Mouse (Mus musculus) brain, embryonic 14.5 days (tissue): ENCODE results near the gene Tpm3. TPM values are rescaled to one million over a fixed set of nuclear protein-coding genes. Genes with fewer than 3 reads are reported as not detected.
"Not testable (repeated sequence)": the region's sequence is repeated elsewhere in the genome, so short reads cannot be mapped to it uniquely, and the experiment has no call there.

Experiments used
- DNase-seq: peaks from one replicate; pipeline ENCODE4 v3.0.0-alpha.2; 2011; ENCODE audit warnings: low read depth
- CTCF ChIP-seq: fragments of 200-500 bp; IDR thresholded peaks from 2 replicates; pipeline ENCODE4 v1.5.1; 2012; ENCODE audit warnings: inconsistent platforms, mild to moderate bottlenecking, moderate library complexity, borderline replicate concordance; ENCODE audit not compliant: insufficient read depth, insufficient read length; ENCODE audit errors: extremely low read depth
- POLR2A ChIP-seq: fragments of 200-500 bp; IDR thresholded peaks from 2 replicates; pipeline ENCODE4 v1.6.1; 2012; ENCODE audit warnings: mild to moderate bottlenecking, inconsistent platforms, borderline replicate concordance; ENCODE audit not compliant: poor library complexity, insufficient read depth, insufficient read length, severe bottlenecking; ENCODE audit errors: extremely low read depth
- polyA plus RNA-seq: library from polyadenylated mRNA; depleted of rRNA; stranded (reverse); fragments of >200 nt; gene quantifications from 2 replicates; pipeline ENCODE4 v1.2.3, GENCODE M21; 2012

Gene Tpm3
- polyA plus RNA-seq, 1 experiment: 222 TPM

DNA sequence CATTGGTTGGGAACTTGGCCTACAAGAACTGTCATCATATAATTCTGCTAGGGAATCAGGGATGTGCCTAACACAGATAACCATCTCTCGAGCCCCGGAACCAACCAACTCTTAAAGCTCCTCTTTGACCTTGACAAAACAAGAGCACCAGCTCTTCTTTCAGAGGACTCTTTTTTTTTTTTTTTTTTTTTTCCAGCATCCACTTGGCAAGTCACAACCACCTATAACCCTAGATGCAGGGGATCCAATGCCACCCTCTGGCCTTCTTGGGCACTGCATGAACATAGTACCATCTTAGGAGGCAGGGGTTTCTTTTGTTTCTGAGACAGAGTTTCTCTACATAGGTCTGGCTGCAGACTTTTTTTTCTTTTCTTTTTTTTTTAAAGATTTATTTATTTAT is 41.9 kb downstream of the Tpm3 start:
- TF ChIP-seq CTCF: no peak
- TF ChIP-seq POLR2A: no peak
- no peak for DNase-seq

DNA sequence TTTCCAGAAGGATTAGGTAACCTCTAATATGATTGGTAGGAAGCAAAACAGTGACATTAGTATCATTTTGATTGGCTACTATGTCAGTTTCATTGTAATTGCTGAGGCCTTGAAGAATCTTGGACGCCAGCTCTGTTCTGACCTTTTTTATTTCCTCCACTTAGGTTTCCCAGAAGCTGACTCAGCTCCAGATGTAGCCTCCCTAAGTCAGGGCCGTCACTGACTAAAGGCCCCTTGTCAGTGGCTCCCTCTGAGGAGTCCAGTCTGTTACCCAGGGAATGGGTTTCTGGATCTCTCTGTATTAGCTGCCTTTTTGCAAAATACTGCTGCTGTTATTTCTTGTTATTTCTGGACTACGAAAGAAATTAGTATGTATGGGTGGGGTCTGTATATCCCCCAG is 43.1 kb downstream of the Tpm3 start:
- no peak for DNase-seq
- TF ChIP-seq POLR2A: no peak
- no peak for TF ChIP-seq CTCF

DNA sequence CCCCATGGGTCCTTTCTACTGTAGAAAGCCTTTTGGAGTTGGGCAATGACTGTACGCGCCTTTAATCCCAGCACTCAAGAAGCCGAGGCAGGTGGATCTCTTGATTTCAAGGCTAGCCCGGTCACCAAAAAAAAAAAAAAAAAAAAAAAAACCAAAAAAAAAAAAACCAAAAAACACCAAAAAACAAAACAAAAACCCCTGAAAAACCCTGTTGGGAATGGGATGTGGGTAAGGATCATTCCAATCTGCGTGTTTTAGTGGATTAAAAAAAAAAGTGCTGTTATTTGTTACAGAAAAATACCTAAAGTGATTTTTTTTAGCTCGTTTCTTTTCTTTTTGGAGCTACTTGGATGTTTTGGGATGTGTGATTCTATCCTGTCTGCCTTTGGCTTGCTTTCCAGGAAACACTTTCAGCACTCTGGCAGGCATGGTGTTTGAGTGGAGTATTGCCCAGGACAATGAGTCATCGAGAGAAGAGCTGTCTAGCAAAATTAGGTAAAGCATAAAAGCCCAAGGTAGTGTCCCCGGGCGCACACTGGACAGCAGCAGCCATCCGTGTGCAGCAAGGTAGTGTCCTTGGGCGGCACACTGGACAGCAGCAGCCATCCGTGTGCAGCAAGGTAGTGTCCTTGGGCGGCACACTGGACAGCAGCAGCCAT is 45.8 kb downstream of the Tpm3 start:
- TF ChIP-seq CTCF (no peak), POLR2A (no peak)
- no peak for DNase-seq

DNA sequence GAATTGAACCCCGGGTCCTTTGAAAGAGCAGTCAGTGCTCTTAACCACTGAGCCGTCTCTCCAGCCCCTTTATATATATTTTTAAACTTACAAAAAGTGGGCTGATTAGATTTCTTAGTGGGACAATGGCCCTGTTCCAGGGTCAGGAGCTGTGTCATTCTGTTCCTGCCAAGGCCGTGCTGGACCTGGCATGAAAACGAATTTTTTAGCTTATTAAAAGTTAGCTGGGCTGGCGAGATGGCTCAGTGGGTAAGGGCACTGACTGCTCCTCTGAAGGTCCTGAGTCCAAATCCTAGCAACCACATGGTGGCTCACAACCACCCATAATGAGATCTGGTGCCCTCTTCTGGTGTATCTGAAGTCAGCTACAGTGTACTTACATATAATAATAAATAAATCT is 49.6 kb downstream of the Tpm3 start:
- DNase-seq: not testable (repeated sequence)

DNA sequence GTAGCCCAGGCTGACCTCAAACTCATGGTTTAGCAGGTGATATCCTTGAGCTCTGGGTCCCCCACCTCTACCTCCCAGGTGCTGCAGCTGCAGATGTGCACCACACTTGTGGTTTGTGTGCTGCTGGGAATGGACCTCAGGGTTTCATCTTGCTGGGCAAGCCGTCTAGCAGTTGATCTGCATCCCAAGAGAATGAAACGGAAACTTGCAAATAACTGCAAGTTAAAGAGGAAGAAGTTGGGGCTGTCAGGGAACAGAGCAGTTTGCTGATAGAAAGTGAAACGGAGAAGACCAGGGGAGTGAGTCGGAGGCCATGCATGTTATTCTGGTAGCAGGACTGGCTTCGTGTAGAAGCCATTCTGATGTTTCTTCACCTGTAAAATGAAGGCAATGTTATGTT is 53.3 kb downstream of the Tpm3 start:
- no peak for DNase-seq
- TF ChIP-seq CTCF (no peak), POLR2A (no peak)

DNA sequence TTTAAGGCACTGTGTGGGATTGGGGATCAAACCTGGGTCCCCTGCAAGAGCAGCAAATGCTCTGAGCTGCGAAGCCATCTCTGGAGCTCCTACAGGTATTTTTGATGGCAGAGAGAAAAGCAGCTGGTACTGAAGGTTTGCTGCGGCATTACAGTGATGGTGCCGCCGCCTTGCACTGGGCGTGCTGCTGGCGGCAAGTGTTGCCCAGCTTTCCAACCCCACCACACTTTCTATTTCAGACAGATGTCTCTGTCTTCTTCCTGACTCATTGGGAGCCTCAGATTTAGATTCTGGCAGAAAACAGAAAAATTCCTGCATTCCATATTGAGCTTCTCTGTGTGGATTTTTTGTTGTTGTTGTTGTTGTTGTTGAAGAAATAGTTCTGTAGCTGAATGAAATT is 55.4 kb downstream of the Tpm3 start:
- DNase-seq: no peak
- TF ChIP-seq CTCF (no peak), POLR2A (no peak)

DNA sequence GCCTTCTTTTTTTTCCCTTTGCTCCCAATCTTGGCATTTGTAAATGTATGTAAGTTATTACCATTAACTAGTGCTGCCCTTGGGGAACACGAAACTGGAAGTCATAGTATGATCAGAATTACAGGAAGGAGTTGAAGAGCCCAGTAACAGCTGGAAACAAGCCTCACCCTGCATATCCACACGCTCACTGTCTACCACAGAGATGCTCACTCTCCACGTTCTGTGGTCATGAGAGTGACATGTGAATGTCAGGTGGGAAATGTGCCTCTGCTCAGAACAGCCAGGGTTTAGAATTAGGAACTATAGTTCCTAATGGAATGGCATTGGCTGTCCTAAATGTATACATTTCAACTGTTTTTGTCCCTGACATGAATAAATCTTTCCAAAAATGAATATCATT is 60.3 kb downstream of the Tpm3 start:
- TF ChIP-seq CTCF: no peak
- no peak for TF ChIP-seq POLR2A
- no peak for DNase-seq

DNA sequence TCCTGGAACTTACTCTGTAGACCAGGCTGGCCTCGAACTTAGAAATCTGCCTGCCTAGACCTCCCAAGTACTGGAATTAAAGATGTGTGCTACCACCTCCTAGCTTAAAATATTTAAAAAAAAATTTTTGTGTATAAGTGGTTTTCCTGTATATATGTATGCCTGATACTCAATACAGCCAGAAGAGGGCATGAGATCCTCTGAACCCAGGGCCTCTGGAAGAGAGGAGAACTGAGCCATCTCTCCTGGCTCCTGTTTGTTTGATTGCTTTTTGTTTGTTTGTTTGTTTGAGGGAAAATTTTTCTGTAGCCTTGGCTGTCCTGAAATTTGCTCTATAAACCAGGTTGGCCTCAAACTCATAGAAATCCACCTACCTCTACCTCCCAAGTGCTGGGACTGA is 60.9 kb downstream of the Tpm3 start:
- TF ChIP-seq POLR2A (no peak), CTCF (no peak)

DNA sequence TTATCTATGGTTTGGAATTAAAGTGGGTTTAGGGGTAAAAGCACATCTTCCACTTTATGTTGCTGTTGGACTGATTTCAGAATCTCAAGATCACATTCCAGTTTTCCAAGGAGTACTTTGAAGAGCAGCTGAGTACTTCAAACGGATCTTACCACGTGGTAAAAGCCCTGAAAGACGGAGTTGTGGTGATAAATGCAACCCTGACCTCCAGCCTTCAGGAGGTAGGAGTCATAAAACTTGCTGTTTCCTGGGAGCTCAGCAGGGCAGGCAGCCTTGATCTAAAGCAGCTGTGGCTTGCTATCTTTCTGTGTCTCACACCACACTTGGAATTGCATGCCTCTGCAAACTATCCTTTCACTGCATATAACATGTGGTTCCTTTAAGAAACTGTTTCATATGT is 62.0 kb downstream of the Tpm3 start:
- DNase-seq: peak; percentile 29
- TF ChIP-seq CTCF (no peak), POLR2A (no peak)

More for the DNA sequence above, 60.9 kb downstream of the Tpm3 start:
- no peak for DNase-seq

DNA sequence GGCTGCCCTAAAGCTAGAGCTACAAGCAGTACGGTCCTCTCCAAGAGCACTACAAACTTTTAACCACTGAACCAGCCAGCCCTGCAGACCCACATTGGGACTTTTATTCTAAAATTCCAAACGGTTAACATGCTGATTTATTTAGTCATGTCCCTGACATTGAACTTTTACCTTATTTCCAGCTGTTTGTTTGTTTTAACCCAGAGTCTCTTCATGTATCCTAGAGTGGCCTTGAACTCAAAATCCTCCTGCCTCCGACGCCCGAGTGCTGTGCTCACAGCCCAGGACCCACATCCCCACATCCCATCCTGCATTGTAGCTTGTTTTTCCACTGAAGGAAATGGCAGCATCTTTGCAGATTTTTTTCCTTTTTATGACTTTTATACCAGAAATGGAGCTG is 62.5 kb downstream of the Tpm3 start:
- TF ChIP-seq POLR2A (no peak), CTCF (no peak)
- no peak for DNase-seq

DNA sequence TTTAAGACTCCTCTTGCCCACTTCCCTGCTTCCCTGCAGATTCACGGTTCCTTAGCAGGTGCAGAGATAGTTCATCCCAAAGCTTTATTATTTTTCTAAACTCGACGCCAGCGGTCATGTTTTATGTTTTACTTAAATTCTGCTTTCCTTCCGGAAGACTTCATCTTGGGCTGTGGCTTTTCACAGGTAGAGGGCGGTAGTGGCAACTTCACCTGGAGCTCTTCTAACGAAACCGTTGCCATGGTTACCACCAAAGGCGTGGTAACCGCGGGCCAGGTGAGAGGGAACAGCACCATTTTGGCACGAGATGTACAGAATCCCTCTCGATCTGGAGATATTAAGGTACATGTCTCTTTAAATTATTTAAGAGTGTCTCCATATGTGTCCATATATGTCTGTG is 64.2 kb downstream of the Tpm3 start:
- peak; percentile 12 for DNase-seq
- TF ChIP-seq POLR2A: no peak
- peak; percentile 10; the same call in 1 of the 2 replicates for TF ChIP-seq CTCF

DNA sequence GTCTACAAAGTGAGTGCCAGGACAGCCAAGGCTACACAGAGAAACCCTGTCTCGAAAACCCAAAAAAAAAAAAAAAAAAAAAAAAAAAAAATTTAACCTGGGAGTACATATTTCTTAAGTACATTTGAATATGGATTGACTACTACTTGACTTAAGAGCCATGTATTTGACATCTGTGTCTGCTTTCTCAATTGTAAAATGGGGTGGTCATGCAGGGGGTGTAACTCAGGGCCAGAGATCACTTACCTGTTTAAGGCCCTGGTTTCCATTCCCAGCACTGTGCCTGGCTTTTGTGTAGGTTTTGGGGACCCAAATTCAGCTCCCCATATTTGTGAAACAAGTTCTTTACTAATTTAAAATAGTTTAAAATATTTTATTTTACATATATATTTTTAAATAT is 65.2 kb downstream of the Tpm3 start:
- no peak for DNase-seq
- TF ChIP-seq POLR2A (no peak), CTCF (no peak)
